Mouse (Mus musculus): Measurements from ENCODE around the gene Erp44.

DNA sequence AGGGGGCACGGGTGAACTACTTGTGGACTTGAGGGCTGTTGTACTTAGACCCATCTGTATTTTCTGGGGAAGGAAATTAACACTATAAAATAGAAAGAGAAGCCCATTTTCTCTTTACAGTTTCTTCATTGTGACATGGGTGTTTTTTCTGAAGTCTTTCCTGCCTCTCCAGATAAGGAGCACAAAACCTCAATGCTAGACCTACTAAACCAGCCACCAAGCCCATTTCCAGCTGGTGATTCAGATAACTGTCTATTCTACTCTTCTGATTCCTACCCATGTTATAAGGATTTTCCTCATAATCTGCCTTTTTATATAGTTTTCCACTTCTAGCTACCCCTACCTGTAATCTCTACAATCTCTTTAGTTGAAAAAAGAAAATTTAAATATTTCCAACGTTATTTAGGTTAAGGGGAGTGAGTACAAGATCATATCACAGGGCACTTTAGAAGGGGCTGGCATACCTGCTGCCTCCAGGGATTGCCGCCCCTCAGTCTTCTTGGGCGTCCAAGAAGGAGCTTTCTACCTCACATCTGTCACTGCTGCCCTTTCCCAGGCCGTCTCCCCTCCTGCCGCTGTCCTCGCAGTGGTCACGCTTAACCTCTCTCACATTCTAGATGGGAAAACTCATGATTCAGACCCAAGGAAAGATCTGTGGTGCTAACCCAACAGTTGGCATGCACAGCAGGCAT is 97.1 kb downstream of the Erp44 start:
- TF ChIP-seq CTCF (IDR thresholded peaks at IDR 0.05; ENCODE audit: low read depth), result no peak
- TF ChIP-seq EP300 (optimal IDR thresholded peaks at IDR 0.05), result no peak
